Mouse (Mus musculus): Measurements from ENCODE around the gene Catsperg1.
"Not testable (repeated sequence)": the region's sequence is repeated elsewhere in the genome, so short reads cannot be mapped to it uniquely, and the experiment has no call there.

The Catsperg1 gene

DNA sequence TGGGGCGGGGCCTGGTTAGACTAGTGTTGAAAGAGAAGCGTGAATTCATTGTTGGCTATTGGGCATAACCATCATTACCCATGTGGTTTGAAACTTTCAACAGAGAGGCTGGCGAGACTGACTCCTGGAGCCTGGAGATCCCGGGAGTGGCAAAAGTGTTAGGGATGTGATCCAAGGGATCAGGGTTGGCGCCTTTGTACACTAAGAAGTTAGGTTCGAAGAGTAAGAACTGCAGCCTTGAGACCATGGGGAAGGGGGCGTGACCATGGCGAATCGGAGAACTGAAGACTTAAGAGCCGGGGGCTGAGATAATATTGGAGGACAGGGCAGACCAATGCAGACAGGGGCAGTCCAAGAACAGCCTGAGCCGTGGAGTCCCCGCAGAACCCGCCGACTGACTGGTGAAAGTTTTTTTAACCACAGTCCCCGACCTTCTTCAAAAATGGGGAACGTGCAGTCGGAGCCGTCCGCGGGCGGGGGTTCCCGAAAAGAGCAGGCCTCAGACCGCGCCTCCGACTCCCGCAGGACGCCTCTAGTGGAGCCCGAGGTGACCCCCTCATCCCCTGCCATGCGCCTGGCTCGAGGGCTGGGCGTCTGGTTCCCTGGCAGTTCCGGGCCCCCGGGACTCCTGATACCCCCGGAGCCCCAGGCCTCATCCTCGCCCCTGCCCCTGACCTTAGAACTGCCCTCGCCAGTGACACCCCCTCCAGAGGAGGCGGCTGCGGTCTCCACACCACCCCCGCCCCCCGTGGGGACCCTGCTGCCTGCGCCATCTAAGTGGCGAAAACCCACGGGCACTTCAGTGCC, 42.9 kb downstream of the Catsperg1 start:
- in situ Hi-C loops (cut with MboI, MseI) = no loop called here

DNA sequence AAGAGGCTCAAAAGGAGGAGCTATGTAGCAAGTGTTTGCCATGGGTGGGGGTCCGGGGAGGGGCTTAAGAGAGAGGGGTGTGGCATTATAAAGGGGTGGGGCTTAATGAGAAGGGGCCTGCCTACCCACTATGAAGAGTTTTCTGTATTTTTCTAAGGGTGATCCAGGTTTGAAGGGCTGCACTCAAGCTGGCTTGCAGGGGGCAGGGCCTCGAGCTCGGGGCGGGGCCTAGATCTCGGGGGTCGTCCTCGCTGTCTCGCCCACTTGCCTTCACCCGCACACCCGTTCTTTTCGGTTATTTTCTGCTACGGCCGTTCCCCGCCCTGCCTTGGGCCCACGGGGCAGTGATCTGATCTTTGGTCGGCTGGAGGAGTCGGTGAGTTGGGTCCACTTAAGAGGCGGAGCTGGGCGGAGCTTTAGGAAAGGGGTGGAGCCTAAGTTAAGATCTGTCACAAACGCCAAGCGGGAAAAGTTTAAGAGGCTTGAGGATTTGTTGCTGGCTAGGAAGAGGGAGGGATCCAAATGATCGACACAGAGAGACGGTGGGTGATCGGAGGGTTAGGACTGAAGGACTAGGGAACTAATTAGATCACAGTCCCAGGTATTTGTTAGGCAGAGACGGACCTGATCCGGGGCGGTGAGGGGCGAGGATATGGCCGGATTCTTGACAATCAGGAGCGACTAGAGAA, 43.6 kb downstream of the Catsperg1 start, which contains the start of the genes Ggn and Spred3:
TSS of gene Ggn (plus strand) at position 145 of the 689 bp plus-strand sequence.
TSS of gene Spred3 (minus strand) at position 346 of the 689 bp plus-strand sequence.
- in situ Hi-C loops (cut with MboI, MseI) = no loop called here

DNA sequence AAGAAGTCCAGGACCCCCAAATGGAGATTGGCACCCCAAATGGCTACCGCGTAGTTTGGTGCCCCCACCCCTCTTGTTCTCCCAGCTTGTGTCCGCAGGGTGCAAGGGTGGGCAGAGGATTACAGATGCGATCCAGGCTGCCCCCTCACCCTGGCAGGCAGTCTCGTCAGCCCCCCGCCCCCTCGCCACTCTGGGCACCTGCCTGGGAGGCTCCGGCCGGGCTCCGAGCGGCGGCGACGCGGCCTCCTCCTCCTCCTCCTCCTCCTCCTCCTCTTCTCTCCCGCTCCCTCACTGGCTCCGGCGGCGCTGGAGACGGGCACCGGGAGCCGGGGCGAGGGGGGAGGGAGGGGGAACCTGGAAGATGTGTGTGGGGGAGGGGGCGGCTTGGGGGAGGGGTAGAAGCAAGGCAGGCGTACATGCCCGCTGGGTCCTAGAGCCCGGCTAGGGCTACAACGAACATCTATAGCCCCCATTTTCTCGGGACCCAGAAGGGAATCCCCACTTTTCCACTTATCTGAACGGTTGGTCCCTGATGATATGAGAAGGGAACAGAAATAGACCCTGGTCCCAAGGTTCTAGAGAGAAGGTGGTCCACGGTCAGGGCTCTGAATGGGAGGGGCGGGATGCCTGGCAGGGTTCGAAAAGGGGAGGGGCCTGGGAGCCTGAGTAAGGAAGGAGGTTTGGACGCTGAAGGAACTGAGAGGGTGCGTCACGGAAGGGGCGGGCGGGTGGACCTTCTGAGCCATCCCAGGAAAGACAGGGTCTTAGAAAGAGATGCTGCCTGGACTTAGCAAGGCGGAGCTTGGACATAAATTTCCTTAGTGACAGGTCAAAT, 44.4 kb downstream of the Catsperg1 start:
- in situ Hi-C loops (cut with MboI, MseI) = no loop called here

DNA sequence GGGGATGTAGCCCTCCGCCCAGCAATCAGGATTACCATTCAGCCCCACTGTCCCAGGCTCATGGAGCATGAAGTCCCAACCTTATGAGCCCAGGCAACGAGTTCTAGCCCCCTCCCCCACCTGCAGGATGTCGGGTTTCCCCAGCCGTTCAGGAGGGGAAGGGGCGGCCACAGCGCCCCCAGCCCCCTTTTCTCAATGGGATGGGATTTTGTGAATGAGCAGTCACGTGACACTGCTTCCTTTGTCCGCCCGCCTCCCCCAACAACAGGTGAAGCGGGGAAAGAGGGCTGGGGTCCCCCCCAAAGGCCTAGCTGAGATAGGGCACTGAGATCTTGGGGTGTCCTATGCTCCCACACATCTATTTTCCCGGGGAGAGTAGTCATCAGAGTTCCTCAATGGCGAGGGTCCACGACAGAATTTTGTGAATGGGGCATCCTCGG, 45.0 kb downstream of the Catsperg1 start:
- in situ Hi-C loops (cut with MboI, MseI) = no loop called here

DNA sequence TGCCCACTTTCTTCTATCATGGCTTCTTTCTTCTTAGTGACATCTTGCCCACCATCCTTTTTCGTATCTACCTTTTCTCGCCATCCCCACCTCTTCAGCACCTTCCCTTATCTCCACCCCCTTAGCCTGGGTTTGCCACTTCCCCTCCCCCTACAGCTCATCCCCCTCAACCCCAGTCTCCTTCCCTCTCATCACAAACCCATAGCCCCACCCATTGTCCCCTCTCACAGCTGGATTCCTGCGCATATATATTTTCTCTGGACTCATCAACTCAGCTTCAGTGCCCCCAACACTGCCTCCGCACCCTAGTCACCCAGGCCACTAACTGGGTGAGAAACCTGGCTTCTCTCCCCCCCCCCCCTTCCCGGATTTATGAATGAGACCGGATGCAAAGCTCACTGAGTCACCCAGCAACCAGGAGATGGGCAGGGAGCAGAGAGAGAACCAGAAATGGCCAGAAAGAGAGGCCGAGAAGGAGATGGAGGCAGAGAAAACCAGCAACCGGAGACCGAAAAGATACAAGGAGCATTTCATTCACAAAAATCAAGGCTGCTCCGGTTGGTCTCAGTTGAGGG, 45.6 kb downstream of the Catsperg1 start:
- in situ Hi-C loops (cut with MboI, MseI) = no loop called here

DNA sequence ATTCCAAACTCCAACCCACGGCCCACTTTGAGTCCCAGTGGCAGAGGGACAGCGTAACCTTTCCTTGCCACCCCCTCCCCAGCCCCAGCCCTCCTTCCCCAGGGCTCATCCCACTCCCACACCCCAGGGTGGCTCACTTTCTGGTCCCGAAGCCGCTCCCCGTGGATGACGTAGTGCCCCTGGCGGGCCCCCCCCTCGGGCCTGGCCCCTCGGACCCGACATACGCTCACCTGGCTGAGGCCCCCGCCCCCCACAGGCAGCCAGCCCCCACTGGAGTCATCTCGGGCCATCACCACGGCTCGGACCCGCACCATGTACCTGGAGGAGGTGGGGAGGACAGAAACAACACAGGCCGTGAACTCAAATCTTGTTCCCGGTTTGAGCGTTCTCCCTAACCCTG, 46.2 kb downstream of the Catsperg1 start:
- in situ Hi-C loops (cut with MboI, MseI) = no loop called here

DNA sequence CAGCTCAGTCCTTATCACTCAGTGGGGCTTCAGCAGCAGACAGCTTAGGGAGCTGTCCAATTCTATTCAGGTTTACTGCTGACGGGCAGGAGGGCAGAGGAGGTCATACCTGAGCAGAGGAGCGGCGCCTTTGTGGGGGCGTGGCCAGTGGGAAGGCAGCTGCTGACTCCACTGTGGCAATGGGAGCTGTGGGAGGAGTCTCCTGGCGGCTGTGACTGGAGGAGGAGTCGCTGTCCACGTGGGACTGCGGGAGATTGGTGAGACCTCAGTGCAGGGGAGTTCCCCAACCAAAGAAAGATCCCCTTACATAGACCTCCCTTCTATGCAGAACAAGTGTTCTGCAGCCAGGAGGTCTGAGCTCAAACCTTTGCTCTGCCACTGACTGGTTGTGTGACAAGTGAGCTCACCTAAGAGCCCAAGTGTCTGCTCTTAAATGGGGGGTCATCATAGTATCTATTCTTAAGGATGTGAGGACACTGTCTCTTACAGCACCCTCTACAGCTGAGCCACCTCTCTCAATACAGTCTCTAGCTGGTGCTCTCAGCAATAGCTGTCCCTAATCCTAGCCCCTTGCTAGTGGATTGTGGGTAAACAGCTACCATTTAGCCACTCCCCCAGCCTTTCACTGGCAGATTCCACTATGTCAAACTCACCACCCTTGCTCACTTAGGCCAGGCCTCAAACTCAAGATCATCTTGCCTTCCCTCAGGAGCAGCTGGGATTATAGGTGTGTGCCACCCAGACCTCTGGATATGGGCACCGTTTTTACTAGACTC, 50.9 kb downstream of the Catsperg1 start:
- in situ Hi-C loops (cut with MboI, MseI) = no loop called here

DNA sequence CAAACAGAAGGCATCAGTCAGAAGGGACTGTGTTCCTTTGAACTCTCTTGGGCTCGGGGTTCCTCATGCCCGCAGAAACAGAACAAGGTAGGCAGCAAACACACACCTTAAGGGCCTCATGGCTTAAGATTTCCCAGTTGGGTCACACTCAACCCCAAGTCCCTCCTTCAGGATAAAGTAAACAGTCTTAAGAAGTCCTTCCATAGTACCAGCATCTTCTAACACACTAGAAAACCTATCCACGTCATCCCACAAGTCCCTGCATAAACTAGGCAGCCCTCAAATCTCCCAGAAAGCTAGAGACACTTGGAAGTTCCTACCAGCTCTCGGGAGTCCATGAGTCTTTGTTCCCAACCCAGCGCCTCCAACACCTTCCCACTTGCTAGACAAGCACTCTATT, 51.5 kb downstream of the Catsperg1 start:
- in situ Hi-C loops (cut with MboI, MseI) = no loop called here

DNA sequence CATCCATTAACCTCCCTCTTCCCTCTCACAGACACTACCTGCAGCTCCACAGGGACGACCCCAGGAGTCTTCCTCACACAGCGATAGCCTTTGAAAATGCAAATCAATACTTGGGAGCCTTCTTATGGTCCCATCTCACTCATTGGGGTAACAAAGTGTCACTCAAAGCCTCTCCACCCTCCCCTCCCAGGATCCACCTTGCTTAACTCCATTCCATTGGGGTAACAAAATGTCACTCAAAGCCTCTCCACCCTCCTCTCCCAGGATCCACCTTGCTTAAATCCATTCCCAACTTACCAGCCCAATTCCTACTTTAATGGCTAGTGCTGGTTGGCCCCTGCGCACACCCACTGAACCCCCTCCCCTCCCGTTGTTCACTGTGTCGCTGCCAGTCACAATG, 55.6 kb downstream of the Catsperg1 start:
- in situ Hi-C loops (cut with MboI, MseI) = no loop called here

DNA sequence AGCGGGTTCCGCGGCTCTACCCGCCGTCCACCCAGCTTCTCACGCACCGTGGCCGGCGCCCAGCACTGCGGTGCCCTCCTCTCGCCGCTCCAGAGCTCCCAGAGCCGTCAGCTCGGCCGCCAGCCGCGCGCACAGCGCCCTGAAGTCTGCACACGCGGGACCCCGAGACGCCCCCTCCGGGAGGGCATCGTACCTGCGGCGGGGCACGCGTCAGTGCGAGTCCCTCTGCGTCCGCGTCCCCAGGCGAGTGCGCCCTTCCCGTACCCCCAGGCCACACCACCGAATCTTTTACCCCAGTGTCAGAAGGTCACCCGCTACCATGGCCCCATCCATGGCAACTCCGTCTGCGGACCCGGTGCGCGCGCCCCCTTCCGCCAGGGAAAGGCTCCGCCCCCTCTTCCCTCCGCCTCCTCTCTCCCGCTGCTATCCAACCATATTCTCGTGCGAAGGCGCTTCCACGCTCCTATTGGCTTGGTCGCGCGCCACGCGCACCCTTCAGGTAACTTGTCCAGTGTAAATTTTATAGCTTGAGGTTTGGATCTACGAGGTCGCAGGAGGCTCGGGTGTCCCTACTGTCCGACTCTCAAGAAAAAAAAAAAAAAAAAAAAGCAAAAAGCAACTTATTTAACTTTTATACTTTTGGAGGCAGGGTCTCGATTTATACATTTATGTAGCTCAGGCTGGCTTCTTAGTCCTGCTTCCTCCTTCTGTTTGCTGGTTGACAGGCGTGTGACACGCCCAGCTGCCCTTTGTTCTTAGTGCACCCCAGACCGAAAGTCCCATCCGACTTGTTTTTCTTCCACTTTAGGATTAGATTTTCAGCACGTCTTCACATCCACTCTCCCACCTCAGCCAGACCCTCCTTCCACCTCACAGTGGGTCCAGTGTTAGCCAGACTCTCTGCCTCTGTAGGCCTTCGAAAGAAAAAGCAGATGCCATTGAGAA, 57.7 kb downstream of the Catsperg1 start, which contains the start of gene Fam98c:
TSS of gene Fam98c (minus strand) at position 397 of the 945 bp plus-strand sequence.
- in situ Hi-C loops (cut with MboI, MseI) = no loop called here

DNA sequence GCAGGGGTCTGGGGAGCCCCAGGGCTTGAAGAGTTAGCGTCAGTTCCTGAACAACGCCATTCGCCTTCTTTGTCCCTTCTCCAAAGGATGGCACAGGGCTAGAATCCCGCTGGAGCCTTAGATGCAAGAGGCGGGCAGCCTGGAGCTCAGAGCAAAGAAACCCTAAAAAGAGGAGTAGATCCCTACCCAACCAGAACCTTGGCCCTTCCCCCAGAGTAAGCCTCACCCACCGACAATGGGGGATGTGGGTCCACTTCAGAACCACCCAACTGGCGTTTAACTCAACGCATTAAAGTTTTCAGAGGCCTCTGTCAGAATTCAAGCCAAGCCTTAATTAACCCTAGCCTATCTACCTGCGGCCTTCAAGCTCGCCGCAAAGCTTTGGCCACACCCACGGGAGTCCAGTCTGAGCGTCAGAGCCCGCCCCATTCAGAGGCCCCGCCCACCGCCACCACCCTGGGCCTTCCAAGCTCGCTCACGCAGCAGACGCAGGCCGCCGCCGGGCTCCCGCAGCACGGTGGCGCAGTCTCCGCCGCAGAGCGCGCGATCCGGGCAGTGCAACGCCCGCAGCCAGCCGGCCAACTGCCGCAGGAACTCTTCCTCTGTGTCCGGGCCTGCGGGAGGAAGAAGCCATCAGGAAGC, 58.5 kb downstream of the Catsperg1 start:
- in situ Hi-C loops (cut with MboI, MseI) = no loop called here

DNA sequence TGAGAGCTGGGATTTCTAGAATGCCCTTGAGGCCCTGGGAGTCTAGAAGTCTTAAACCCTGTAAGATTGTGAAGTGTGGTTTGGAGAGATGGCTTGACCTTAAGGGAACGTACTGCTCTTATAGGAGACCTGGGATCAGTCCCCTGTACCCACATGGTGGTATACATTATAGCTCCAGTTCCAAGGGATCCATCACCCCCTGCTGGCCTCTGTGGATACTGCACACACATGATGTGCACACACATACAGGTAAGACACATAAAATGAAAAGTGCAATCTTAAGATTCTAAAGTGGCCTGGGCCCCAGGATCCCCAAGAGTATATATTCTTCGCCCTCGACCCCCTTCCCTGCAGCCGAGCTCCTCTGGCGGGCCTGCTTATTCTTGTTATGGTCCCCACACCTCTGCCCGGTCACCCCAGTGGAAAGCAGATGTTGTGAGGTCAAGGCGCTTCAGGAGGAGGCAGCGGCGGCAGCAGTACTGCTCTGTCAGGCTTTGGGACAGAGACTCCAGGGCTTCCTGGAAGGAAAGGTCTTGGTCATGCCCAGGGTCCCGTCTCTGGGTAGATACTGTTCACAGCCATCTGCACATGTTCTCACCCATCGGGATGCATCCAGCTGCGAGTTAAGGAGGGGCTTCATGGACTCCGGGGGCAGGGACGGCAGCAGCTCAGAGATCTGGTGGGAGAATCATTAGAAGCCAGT, 59.7 kb downstream of the Catsperg1 start:
- in situ Hi-C loops (cut with MboI, MseI) = no loop called here

DNA sequence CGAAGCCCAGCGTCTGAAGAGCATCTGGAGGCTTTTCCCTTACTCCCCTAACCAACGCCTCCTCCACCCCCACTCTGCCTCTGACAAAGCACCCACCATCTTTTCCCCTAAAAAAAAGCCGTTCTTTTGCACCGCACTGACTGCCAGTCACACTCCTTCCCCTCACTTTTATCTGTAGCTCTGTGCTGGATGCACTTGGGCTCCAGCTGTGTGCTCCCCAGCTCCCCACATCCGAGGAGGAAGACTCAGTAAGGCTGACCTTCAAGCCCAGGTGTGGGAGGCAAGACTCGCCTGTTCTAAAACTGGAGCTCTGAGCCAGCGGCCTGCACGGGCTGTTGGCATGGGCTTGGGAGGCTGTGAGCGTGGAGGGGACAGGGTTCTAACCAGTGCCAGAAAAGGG, 62.3 kb downstream of the Catsperg1 start:
- in situ Hi-C loops (cut with MboI, MseI) = no loop called here

DNA sequence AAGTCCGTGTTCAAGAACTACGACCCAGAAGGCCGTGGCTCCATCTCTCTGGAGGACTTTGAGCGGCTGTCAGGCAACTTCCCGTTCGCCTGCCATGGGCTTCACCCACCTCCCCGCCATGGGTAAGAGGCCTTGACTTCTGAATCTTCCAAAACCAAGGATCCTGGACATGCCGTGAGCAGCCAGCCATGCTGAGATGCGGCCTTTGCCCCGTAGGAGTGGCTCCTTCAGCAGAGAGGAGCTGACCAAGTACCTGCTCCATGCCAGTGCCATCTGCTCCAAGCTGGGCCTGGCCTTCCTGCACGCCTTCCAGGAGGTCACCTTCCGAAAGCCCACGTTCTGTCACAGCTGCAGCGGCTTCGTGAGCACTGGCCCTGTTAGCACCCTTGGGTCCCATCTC, 65.1 kb downstream of the Catsperg1 start:
- in situ Hi-C loops (cut with MboI, MseI) = no loop called here

DNA sequence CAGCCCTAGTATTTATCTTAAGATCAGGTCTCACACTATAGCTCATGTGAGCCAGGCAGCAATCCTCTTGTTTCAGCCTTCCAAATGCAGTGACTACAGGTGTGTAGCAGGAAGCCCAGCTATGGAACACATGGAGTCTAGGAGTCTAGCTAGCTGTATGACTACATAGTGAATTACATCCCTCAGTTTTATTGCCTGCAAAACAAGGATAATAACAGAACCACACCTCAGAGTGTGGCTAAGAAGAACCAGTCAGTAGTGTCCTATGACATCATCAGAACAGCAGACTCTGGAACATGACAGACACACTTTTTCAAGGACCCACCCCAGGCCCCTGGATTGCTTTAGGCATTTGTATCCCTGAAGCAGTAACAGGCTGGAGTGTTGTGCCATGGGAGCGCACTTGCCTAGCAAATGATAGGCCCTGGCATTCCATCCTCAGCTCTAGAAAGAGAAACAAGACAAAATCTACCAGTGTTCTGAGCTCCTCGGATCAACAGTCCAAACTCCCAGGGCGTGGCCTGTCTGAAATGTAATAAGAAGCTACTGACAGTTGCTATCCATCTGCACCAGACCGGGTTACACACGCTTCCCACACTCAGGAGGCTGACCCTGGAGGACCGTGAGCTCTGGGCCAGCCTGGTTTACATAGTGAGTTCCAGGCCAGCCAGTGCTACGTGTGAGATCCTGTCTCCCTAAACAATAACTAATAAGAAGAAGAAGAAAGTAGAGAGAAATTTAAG, 67.0 kb downstream of the Catsperg1 start:
- in situ Hi-C loops (cut with MboI, MseI) = no loop called here

DNA sequence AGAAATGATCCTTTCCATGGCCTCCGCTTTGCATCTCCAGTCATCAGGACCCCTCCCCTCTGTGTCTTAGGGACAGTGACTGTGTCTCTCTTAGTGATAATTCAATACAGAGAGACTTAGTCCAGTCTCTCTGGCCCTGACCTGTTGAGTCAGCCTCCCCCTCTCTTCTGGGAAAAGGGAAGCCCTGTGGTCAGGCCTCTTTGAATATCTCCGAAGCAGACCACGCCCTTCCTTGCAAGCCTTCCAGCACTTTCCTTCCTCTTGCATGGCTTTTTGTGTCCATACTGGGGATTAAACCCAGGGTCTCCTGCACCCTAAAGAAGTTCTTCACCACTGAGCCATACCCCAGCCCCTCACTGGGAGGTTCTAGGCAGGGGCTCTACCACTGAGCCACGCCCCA, 69.8 kb downstream of the Catsperg1 start:
- in situ Hi-C loops (cut with MboI, MseI) = no loop called here

DNA sequence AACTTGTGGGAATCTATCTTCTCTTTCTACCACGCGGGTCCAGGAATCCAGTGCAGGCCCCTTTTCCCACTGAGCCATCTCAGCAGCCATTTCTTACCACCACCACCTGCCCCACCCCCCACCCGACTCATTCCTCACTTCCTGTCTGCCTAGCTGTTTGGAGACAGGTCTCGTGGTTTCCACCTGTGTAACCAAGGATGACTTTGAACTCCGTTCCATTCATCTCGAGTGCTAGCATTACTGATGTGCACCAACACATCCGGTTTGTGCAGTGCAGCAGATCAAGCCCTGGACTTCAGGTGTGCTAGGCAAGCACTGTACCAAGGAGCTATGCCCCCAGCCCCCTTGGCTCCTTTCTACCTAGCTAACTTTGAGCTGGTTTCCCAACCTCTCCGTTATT, 72.4 kb downstream of the Catsperg1 start:
- in situ Hi-C loops (cut with MboI, MseI) = no loop called here

DNA sequence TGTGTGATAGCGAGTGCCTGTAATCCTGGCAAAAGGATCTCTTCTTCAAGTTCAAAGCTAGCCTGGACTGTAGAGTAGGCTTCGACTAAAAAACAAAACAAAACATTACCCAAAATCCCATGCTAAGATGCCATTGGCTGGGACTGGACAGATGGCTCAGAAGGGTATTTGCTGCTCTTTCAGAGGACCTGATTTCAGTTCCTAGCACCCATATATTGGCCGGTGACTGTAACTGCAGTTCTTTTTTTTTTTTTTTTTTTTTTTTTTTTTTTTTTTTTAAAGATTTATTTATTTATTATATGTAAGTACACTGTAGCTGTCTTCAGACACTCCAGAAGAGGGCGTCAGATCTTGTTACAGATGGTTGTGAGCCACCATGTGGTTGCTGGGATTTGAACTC, 74.6 kb downstream of the Catsperg1 start:
- in situ Hi-C loops (cut with MboI, MseI) = not testable (repeated sequence)

Measured in T-helper 1 cell (primary cell).